Mouse (Mus musculus) right cerebral cortex, postnatal 25 days (tissue): Measurements from ENCODE around the gene Dll1.

Experiments used
- DNase-seq: peaks from one replicate; pipeline ENCODE4 v3.0.0; 2022

The Dll1 gene

GRCm38 (mm10) chr17:15378413-15379109 is 1.9 kb upstream of the Dll1 start:
- DNase-seq, result no peak

GRCm38 (mm10) chr17:15377901-15378300 is 1.2 kb upstream of the Dll1 start:
- no peak for DNase-seq

- DNase-seq, result peak; percentile 64
Observed at GRCm38 (mm10) chr17:15375701-15376493, 775 bp downstream of the Dll1 start.

GRCm38 (mm10) chr17:15375224-15375623 is 1.4 kb downstream of the Dll1 start:
- DNase-seq, result peak; percentile 21

- DNase-seq, result no peak
Observed at GRCm38 (mm10) chr17:15374321-15375141, 2.1 kb downstream of the Dll1 start.

GRCm38 (mm10) chr17:15372931-15373652 is 3.6 kb downstream of the Dll1 start:
- no peak for DNase-seq

- DNase-seq, result no peak
Observed at GRCm38 (mm10) chr17:15371967-15372835, 4.5 kb downstream of the Dll1 start.

- DNase-seq, result no peak
Observed at GRCm38 (mm10) chr17:15370401-15370800, 6.3 kb downstream of the Dll1 start.

- DNase-seq, result no peak
Observed at GRCm38 (mm10) chr17:15365650-15366049, 11.0 kb downstream of the Dll1 start.

- DNase-seq, result no peak
Observed at GRCm38 (mm10) chr17:15363656-15364055, 13.0 kb downstream of the Dll1 start.

- DNase-seq, result no peak
Observed at GRCm38 (mm10) chr17:15357071-15357470, 19.6 kb downstream of the Dll1 start.

GRCm38 (mm10) chr17:15356526-15356925 is 20.1 kb downstream of the Dll1 start:
- DNase-seq, result no peak

- no peak for DNase-seq
Observed at GRCm38 (mm10) chr17:15355072-15355471, 21.6 kb downstream of the Dll1 start.

- no peak for DNase-seq
Observed at GRCm38 (mm10) chr17:15354006-15354405, 22.7 kb downstream of the Dll1 start.

GRCm38 (mm10) chr17:15352869-15353610 is 23.6 kb downstream of the Dll1 start:
- no peak for DNase-seq

GRCm38 (mm10) chr17:15350152-15350551 is 26.5 kb downstream of the Dll1 start:
- DNase-seq, result no peak

- no peak for DNase-seq
Observed at GRCm38 (mm10) chr17:15343071-15343822, 33.4 kb downstream of the Dll1 start.

GRCm38 (mm10) chr17:15337906-15338305 is 38.8 kb downstream of the Dll1 start:
- no peak for DNase-seq

GRCm38 (mm10) chr17:15329740-15330318 is 46.8 kb downstream of the Dll1 start:
- no peak for DNase-seq

GRCm38 (mm10) chr17:15327106-15327505 is 49.6 kb downstream of the Dll1 start:
- DNase-seq, result no peak
